Mouse (Mus musculus): ENCODE data around the gene Tet3. TPM values are rescaled to one million over a fixed set of nuclear protein-coding genes. Genes with fewer than 3 reads are reported as not detected.
A peak's percentile ranks its signal among the peaks of the same experiment; 100 is the strongest.

Gene Tet3
- polyA plus RNA-seq (2016; fragmentation: Nextera tagmentation; extraction: Ambion mirVana), result 40.0 and 41.1 TPM in 2 replicates

- no peak within 1 kb of the TSS for H3K4me2 ChIP-seq (replicated peaks)
- H3K4me1 ChIP-seq, result peaks cover 20% of the 10 kb centered on the region
- H3K9ac ChIP-seq, result no peak within 1 kb of the TSS
- H3K4me3 ChIP-seq, result no peak within 1 kb of the TSS
- H3K9me3 ChIP-seq, result no peaks in the 10 kb centered on the region
- H3K27me3 ChIP-seq, result no peaks in the 10 kb centered on the region
- ATAC-seq (ENCODE audit: insufficient number of reproducible peaks, insufficient read depth, low FRiP score, low TSS enrichment), result no peak
- WGBS, result 69% methylated on average over 4 of the region's 4 CpGs
- no peaks in the 10 kb centered on the region for H3K36me3 ChIP-seq
- H3K27ac ChIP-seq, result no peak within 1 kb of the TSS
Measured at GRCm38 (mm10) chr6:83459034-83459644, at the start of gene Tet3. Tet3 (minus strand) TSS chr6:83459084.

GRCm38 (mm10) chr6:83507168-83507546 lies 48.3 kb upstream of the Tet3 start:
- H3K27ac ChIP-seq, result peak overlapping the region; percentile 97
- peak; percentile 0; the same call in 1 of the 2 replicates for ATAC-seq (ENCODE audit: insufficient number of reproducible peaks, insufficient read depth, low FRiP score, low TSS enrichment)
- H3K27me3 ChIP-seq, result no peaks in the 10 kb centered on the region
- H3K36me3 ChIP-seq, result no peaks in the 10 kb centered on the region
- peak overlapping the region; percentile 85 for H3K4me3 ChIP-seq
- peak overlapping the region; percentile 68 for H3K4me2 ChIP-seq (replicated peaks)
- peaks cover 6% of the 10 kb centered on the region for H3K4me1 ChIP-seq
- WGBS, result 36% methylated on average over 6 of the region's 6 CpGs
- H3K9ac ChIP-seq, result peak overlapping the region; percentile 85
- no peaks in the 10 kb centered on the region for H3K9me3 ChIP-seq

GRCm38 (mm10) chr6:83506258-83507167 lies 47.6 kb upstream of the Tet3 start, which contains the start of gene Dguok:
Dguok (minus strand) TSS chr6:83506969.
- ATAC-seq (ENCODE audit: insufficient number of reproducible peaks, insufficient read depth, low FRiP score, low TSS enrichment), result peak; percentile 99
- Histone ChIP-seq H3K36me3 (no peaks in the 10 kb centered on the region), H3K27me3 (no peaks in the 10 kb centered on the region), H3K4me3 (peak within 1 kb of the TSS; percentile 85), H3K4me1 (peaks cover 6% of the 10 kb centered on the region), H3K27ac (peak within 1 kb of the TSS; percentile 97), H3K9ac (peak within 1 kb of the TSS; percentile 85), H3K4me2 (replicated peaks) (peak within 1 kb of the TSS; percentile 68), H3K9me3 (no peaks in the 10 kb centered on the region)
- under 1% methylated on average over 54 of the region's 54 CpGs for WGBS

GRCm38 (mm10) chr6:83505554-83505953 lies 46.7 kb upstream of the Tet3 start:
- ATAC-seq (ENCODE audit: insufficient number of reproducible peaks, insufficient read depth, low FRiP score, low TSS enrichment), result no peak
- Histone ChIP-seq H3K27me3 (no peaks in the 10 kb centered on the region), H3K27ac (0 out of 2 replicates have a peak overlapping the region, but pooled peaks have one; percentile 23), H3K9ac (no peak overlapping the region), H3K4me2 (replicated peaks) (peak overlapping the region; percentile 68), H3K4me3 (peak overlapping the region; percentile 85), H3K36me3 (0 out of 2 replicates have a peak, but pooled peaks cover under 1% of the 10 kb centered on the region), H3K4me1 (peaks cover 6% of the 10 kb centered on the region), H3K9me3 (no peaks in the 10 kb centered on the region)
- WGBS, result 93% methylated on average over 4 of the region's 4 CpGs

- H3K4me2 ChIP-seq (replicated peaks), result no peak overlapping the region
- H3K9ac ChIP-seq, result no peak overlapping the region
- no peaks in the 10 kb centered on the region for H3K9me3 ChIP-seq
- H3K36me3 ChIP-seq, result peaks cover 10% of the 10 kb centered on the region; the same call in 1 of the 2 replicates
- no peak overlapping the region for H3K4me3 ChIP-seq
- H3K27ac ChIP-seq, result no peak overlapping the region
- 85% methylated on average over 3 of the region's 3 CpGs for WGBS
- peaks cover 6% of the 10 kb centered on the region for H3K4me1 ChIP-seq
- no peaks in the 10 kb centered on the region for H3K27me3 ChIP-seq
- ATAC-seq (ENCODE audit: insufficient number of reproducible peaks, insufficient read depth, low FRiP score, low TSS enrichment), result no peak
Measured at GRCm38 (mm10) chr6:83503361-83503760, 44.5 kb upstream of the Tet3 start.

GRCm38 (mm10) chr6:83502656-83503055 lies 43.8 kb upstream of the Tet3 start:
- Histone ChIP-seq H3K4me2 (replicated peaks) (no peak overlapping the region), H3K4me3 (no peak overlapping the region), H3K27me3 (no peaks in the 10 kb centered on the region), H3K27ac (no peak overlapping the region), H3K36me3 (peaks cover 14% of the 10 kb centered on the region; the same call in 1 of the 2 replicates), H3K4me1 (peaks cover 6% of the 10 kb centered on the region), H3K9me3 (no peaks in the 10 kb centered on the region), H3K9ac (no peak overlapping the region)
- no peak for ATAC-seq (ENCODE audit: insufficient number of reproducible peaks, insufficient read depth, low FRiP score, low TSS enrichment)
- WGBS, result 83% methylated on average over 3 of the region's 3 CpGs

- Histone ChIP-seq H3K27me3 (no peaks in the 10 kb centered on the region), H3K9me3 (no peaks in the 10 kb centered on the region), H3K4me3 (no peak overlapping the region), H3K36me3 (peaks cover 14% of the 10 kb centered on the region; the same call in 1 of the 2 replicates), H3K9ac (no peak overlapping the region), H3K4me2 (replicated peaks) (no peak overlapping the region), H3K27ac (no peak overlapping the region), H3K4me1 (peaks cover 6% of the 10 kb centered on the region)
- 60% methylated on average over 9 of the region's 9 CpGs for WGBS
- ATAC-seq (ENCODE audit: insufficient number of reproducible peaks, insufficient read depth, low FRiP score, low TSS enrichment), result no peak
Measured at GRCm38 (mm10) chr6:83501524-83502310, 42.8 kb upstream of the Tet3 start.

GRCm38 (mm10) chr6:83500462-83500861 lies 41.6 kb upstream of the Tet3 start:
- H3K4me2 ChIP-seq (replicated peaks), result no peak overlapping the region
- 62% methylated on average over 3 of the region's 3 CpGs for WGBS
- no peak overlapping the region for H3K27ac ChIP-seq
- H3K36me3 ChIP-seq, result peaks cover 14% of the 10 kb centered on the region; the same call in 1 of the 2 replicates
- H3K27me3 ChIP-seq, result no peaks in the 10 kb centered on the region
- H3K9ac ChIP-seq, result no peak overlapping the region
- no peak overlapping the region for H3K4me3 ChIP-seq
- no peaks in the 10 kb centered on the region for H3K9me3 ChIP-seq
- peaks cover under 1% of the 10 kb centered on the region for H3K4me1 ChIP-seq
- ATAC-seq (ENCODE audit: insufficient number of reproducible peaks, insufficient read depth, low FRiP score, low TSS enrichment), result no peak

GRCm38 (mm10) chr6:83499078-83499477 lies 40.2 kb upstream of the Tet3 start:
- Histone ChIP-seq H3K4me3 (no peak overlapping the region), H3K36me3 (peaks cover 18% of the 10 kb centered on the region), H3K4me1 (no peaks in the 10 kb centered on the region), H3K27me3 (no peaks in the 10 kb centered on the region), H3K4me2 (replicated peaks) (no peak overlapping the region), H3K9me3 (no peaks in the 10 kb centered on the region), H3K27ac (no peak overlapping the region), H3K9ac (no peak overlapping the region)
- ATAC-seq (ENCODE audit: insufficient number of reproducible peaks, insufficient read depth, low FRiP score, low TSS enrichment), result no peak
- WGBS, result 90% methylated on average over 10 of the region's 10 CpGs

- H3K4me3 ChIP-seq, result no peak overlapping the region
- H3K4me2 ChIP-seq (replicated peaks), result no peak overlapping the region
- no peak for ATAC-seq (ENCODE audit: insufficient number of reproducible peaks, insufficient read depth, low FRiP score, low TSS enrichment)
- no peaks in the 10 kb centered on the region for H3K9me3 ChIP-seq
- H3K27ac ChIP-seq, result no peak overlapping the region
- H3K4me1 ChIP-seq, result no peaks in the 10 kb centered on the region
- no peak overlapping the region for H3K9ac ChIP-seq
- peaks cover 28% of the 10 kb centered on the region for H3K36me3 ChIP-seq
- no peaks in the 10 kb centered on the region for H3K27me3 ChIP-seq
- WGBS, result 88% methylated on average over 22 of the region's 22 CpGs
Measured at GRCm38 (mm10) chr6:83496753-83497710, 38.1 kb upstream of the Tet3 start.

Data from embryonic facial prominence, embryonic 12.5 days (tissue).